Mouse (Mus musculus): ENCODE data around the gene Raver2.

DNA sequence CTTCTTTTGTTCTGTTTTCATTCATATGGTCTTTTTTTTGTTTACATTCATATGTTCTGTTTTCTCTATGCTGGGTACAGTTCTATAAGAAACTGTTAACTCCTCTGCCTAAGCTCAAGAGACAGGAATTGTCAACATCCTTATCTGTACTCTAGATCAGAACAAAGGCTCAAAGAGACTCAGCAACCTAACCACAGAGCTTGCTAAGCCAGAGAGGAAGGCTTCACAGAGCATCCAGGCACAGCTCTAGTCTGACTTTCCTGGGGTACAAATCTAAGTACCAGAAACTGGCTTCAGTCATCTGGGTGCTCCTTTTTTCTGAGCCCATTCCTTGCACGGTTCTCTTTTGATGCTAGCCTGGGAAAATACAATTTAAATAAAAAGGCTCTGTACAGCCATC lies 99.0 kb downstream of the Raver2 start:
- no peak for TF ChIP-seq ZNF384 (IDR thresholded peaks at IDR 0.05; ENCODE audit: low read depth, low read length)
- no peak for TF ChIP-seq ZC3H11A (IDR thresholded peaks at IDR 0.05; ENCODE audit: borderline replicate concordance, low read depth, low read length)
- TF ChIP-seq HCFC1 (IDR thresholded peaks at IDR 0.05; ENCODE audit: borderline replicate concordance, insufficient read depth, low read length): no peak
- no peak for TF ChIP-seq CHD2 (IDR thresholded peaks at IDR 0.05; ENCODE audit: low read depth, low read length)
